In genomic region chr12:25095974-25096639, GRCm38 (mm10) we compare ENCODE assay signal across 8 mouse cellular contexts. TPM values are rescaled to one million over a fixed set of nuclear protein-coding genes. Genes with fewer than 3 reads are reported as not detected.
DNase-seq lines count a peak whose midpoint lies in the region; ATAC-seq and TF ChIP-seq lines count a peak whose summit lies in the region.

No protein-coding gene starts in this region.

- WGBS in forebrain, embryonic 12.5 days: 0% methylated on average over 41 of the region's 41 CpGs
- WGBS in heart, postnatal 0 days: under 1% methylated on average over 41 of the region's 41 CpGs
- WGBS in liver, embryonic 14.5 days (ENCODE audit: insufficient replicate concordance): under 1% methylated on average over 41 of the region's 41 CpGs
- under 1% methylated on average over 41 of the region's 41 CpGs for WGBS in stomach, embryonic 15.5 days

- TF ChIP-seq EP300 in heart, postnatal 0 days (IDR thresholded peaks at IDR 0.05; ENCODE audit: low read depth): no peak
- no peak for TF ChIP-seq EP300 in liver, embryonic 14.5 days (IDR thresholded peaks at IDR 0.05; ENCODE audit: low read depth)

- H3K4me3 ChIP-seq in E14TG2a.4 (replicated peaks; ENCODE audit: low read length): peak overlapping the region; percentile 87
- H3K4me3 ChIP-seq in forebrain, embryonic 12.5 days (replicated peaks): peak overlapping the region; percentile 70
- H3K4me3 ChIP-seq in heart, postnatal 0 days (ENCODE audit: low read depth, low read length): peak overlapping the region; percentile 60
- peak overlapping the region; percentile 49 to 77 for H3K4me3 ChIP-seq in liver, embryonic 14.5 days (ENCODE audit: insufficient read depth in 1 of 2, low read depth in 2 of 2, low read length in 2 of 2)
- H3K4me3 ChIP-seq in stomach, embryonic 15.5 days (replicated peaks): peak overlapping the region; percentile 75

- peaks cover 39% of the 10 kb centered on the region for H3K27me3 ChIP-seq in E14TG2a.4 (ENCODE audit: insufficient read depth, low read length)
- H3K27me3 ChIP-seq in forebrain, embryonic 12.5 days: peaks cover 12% of the 10 kb centered on the region; the same call in 1 of the 2 replicates
- no peaks in the 10 kb centered on the region for H3K27me3 ChIP-seq in heart, postnatal 0 days (ENCODE audit: control insufficient read depth, insufficient read depth, low read length)
- peaks cover 83% of the 10 kb centered on the region for H3K27me3 ChIP-seq in liver, embryonic 14.5 days (ENCODE audit: control insufficient read depth, insufficient read depth, low read length)
- H3K27me3 ChIP-seq in stomach, embryonic 15.5 days (replicated peaks): no peaks in the 10 kb centered on the region

- H3K27ac ChIP-seq in forebrain, embryonic 12.5 days: peak overlapping the region; percentile 84
- H3K27ac ChIP-seq in heart, postnatal 0 days (ENCODE audit: low read depth): peak overlapping the region; percentile 95
- H3K27ac ChIP-seq in liver, embryonic 14.5 days: no peak overlapping the region
- peak overlapping the region; percentile 96 for H3K27ac ChIP-seq in stomach, embryonic 15.5 days

- H3K4me1 ChIP-seq in E14TG2a.4 (replicated peaks; ENCODE audit: low read depth, low read length): peaks cover 58% of the 10 kb centered on the region
- H3K4me1 ChIP-seq in forebrain, embryonic 12.5 days: peaks cover 56% of the 10 kb centered on the region
- H3K4me1 ChIP-seq in heart, postnatal 0 days (ENCODE audit: control insufficient read depth, insufficient read depth): peaks cover 30% of the 10 kb centered on the region
- H3K4me1 ChIP-seq in liver, embryonic 14.5 days (replicated peaks; ENCODE audit: control insufficient read depth in 2 of 2, insufficient read depth in 2 of 2, low read length in 1 of 2): no peaks in the 10 kb centered on the region
- peaks cover 27% of the 10 kb centered on the region for H3K4me1 ChIP-seq in stomach, embryonic 15.5 days

- TF ChIP-seq CTCF in E14TG2a.4 (conservative IDR thresholded peaks at IDR 0.05; ENCODE audit: low read length): no peak
- no peak for TF ChIP-seq CTCF in heart, postnatal 0 days (IDR thresholded peaks at IDR 0.05; ENCODE audit: low read depth)
- TF ChIP-seq CTCF in liver, embryonic 14.5 days (IDR thresholded peaks at IDR 0.05; ENCODE audit: low read depth): 0 out of 2 replicates have a peak, but pooled peaks have one; percentile 3

- H3K9me3 ChIP-seq in E14TG2a.4 (ENCODE audit: low read length): no peaks in the 10 kb centered on the region
- H3K9me3 ChIP-seq in forebrain, embryonic 12.5 days: no peaks in the 10 kb centered on the region
- H3K9me3 ChIP-seq in heart, postnatal 0 days (replicated peaks; ENCODE audit: control insufficient read depth, low read length): no peaks in the 10 kb centered on the region
- no peaks in the 10 kb centered on the region for H3K9me3 ChIP-seq in liver, embryonic 14.5 days (ENCODE audit: control insufficient read depth, low read length)
- H3K9me3 ChIP-seq in stomach, embryonic 15.5 days: no peaks in the 10 kb centered on the region

- H3K4me2 ChIP-seq in forebrain, embryonic 12.5 days: peak overlapping the region; percentile 95
- H3K4me2 ChIP-seq in heart, postnatal 0 days (ENCODE audit: low read depth, low read length): peak overlapping the region; percentile 76
- peak overlapping the region; percentile 69 for H3K4me2 ChIP-seq in liver, embryonic 14.5 days (ENCODE audit: low read depth)
- peak overlapping the region; percentile 93 for H3K4me2 ChIP-seq in stomach, embryonic 15.5 days

- peak; percentile 88 for ATAC-seq in forebrain, embryonic 12.5 days (ENCODE audit: low FRiP score)
- ATAC-seq in heart, postnatal 0 days (ENCODE audit: insufficient read depth, low read depth): peak; percentile 87
- peak; percentile 77 for ATAC-seq in liver, embryonic 14.5 days (ENCODE audit: insufficient read depth)
- peak; percentile 86 for ATAC-seq in stomach, embryonic 15.5 days (ENCODE audit: insufficient read depth, low FRiP score, low read depth)

- peak overlapping the region; percentile 56 for H3K9ac ChIP-seq in forebrain, embryonic 12.5 days
- H3K9ac ChIP-seq in heart, postnatal 0 days (replicated peaks; ENCODE audit: low read depth, low read length): peak overlapping the region; percentile 63
- peak overlapping the region; percentile 48; the same call in 1 of the 2 replicates for H3K9ac ChIP-seq in liver, embryonic 14.5 days (replicated peaks)
- peak overlapping the region; percentile 63; the same call in 1 of the 2 replicates for H3K9ac ChIP-seq in stomach, embryonic 15.5 days

- DNase-seq in c-Kit-positive CD71-positive TER-119-positive erythroid progenitor cells, embryonic 14.5 days (ENCODE audit: low spot score): peak; percentile 72
- peak; percentile 98 for DNase-seq in heart, postnatal 0 days (ENCODE audit: low spot score)
- peak; percentile 98 to 100 for DNase-seq in kidney, postnatal 36 days
- DNase-seq in liver, embryonic 14.5 days (ENCODE audit: low read depth in 3 of 3, low spot score in 3 of 3): peak; percentile 73 to 80 (median 77)
- DNase-seq in neural tube, embryonic 10.5 days (ENCODE audit: extremely low spot score, low spot score): peak; percentile 97

- H3K36me3 ChIP-seq in E14TG2a.4 (ENCODE audit: insufficient read depth, low read length): no peaks in the 10 kb centered on the region
- no peaks in the 10 kb centered on the region for H3K36me3 ChIP-seq in forebrain, embryonic 12.5 days (replicated peaks)
- H3K36me3 ChIP-seq in heart, postnatal 0 days (replicated peaks; ENCODE audit: control insufficient read depth, insufficient read depth, low read length): no peaks in the 10 kb centered on the region
- H3K36me3 ChIP-seq in liver, embryonic 14.5 days (replicated peaks; ENCODE audit: control insufficient read depth, insufficient read depth, low read depth): no peaks in the 10 kb centered on the region
- H3K36me3 ChIP-seq in stomach, embryonic 15.5 days: no peaks in the 10 kb centered on the region

RNA-seq across cellular contexts. Expression of gene Id2, which starts 0.8 kb away (rescaled TPM):
- 163 TPM in 2 replicates for polyA plus RNA-seq in forebrain, embryonic 12.5 days (2016; fragmentation: Nextera tagmentation; extraction: Ambion mirVana)
- 57.7 and 83.7 TPM in 2 replicates for total RNA-seq in heart, postnatal 0 days (2014; rRNA removed; ENCODE audit: low replicate concordance)
- polyA plus RNA-seq in heart, postnatal 0 days (2015; fragmentation: Nextera tagmentation; extraction: Ambion mirVana): 131 and 136 TPM in 2 replicates
- 46.3 and 57.7 TPM in 2 replicates for polyA plus RNA-seq in liver, embryonic 14.5 days (2012; rRNA removed)
- polyA plus RNA-seq in liver, embryonic 14.5 days (2014; fragmentation: Nextera tagmentation; extraction: Ambion mirVana): 111 and 114 TPM in 2 replicates
- polyA plus RNA-seq in stomach, embryonic 15.5 days (2015; fragmentation: Nextera tagmentation; extraction: Ambion mirVana): 339 and 387 TPM in 2 replicates
